Mouse (Mus musculus) lung, embryonic 14.5 days (tissue): ENCODE measurements around the gene Cfap157. TPM values are rescaled to one million over a fixed set of nuclear protein-coding genes. Genes with fewer than 3 reads are reported as not detected.
A peak's percentile ranks its signal among the peaks of the same experiment; 100 is the strongest.

Experiments used
- ATAC-seq: fragments of 200-750 bp; cut with Nextera tagmentation; 2 replicates; pipeline ENCODE4 v1.8.0; 2017; ENCODE audit warnings: mild to moderate bottlenecking, moderate TSS enrichment, moderate library complexity; ENCODE audit not compliant: insufficient read depth
- DNase-seq: peaks from one replicate; pipeline ENCODE4 v3.0.0-alpha.2; 2015
- H3K27ac ChIP-seq: fragments of 300-500 bp; sonication (generic); 2 replicates; pipeline ENCODE4 v1.5.1; 2014; ENCODE audit warnings: low read depth, mild to moderate bottlenecking, moderate library complexity
- H3K27me3 ChIP-seq: fragments of 300-500 bp; sonication (generic); 2 replicates; pipeline ENCODE4 v1.6.1; 2014; ENCODE audit warnings: low read length, control low read depth; ENCODE audit not compliant: insufficient read depth
- H3K36me3 ChIP-seq: fragments of 300-500 bp; sonication (generic); 2 replicates; pipeline ENCODE4 v1.6.1; 2014; ENCODE audit warnings: control low read depth; ENCODE audit not compliant: insufficient read depth
- H3K4me1 ChIP-seq: fragments of 300-500 bp; sonication (generic); 2 replicates; pipeline ENCODE4 v1.6.1; 2014; ENCODE audit warnings: antibody characterized with exemption, control low read depth; ENCODE audit not compliant: insufficient read depth
- H3K4me2 ChIP-seq: fragments of 300-500 bp; sonication (generic); 2 replicates; pipeline ENCODE4 v1.6.1; 2014; ENCODE audit warnings: mild to moderate bottlenecking
- H3K4me3 ChIP-seq: fragments of 300-500 bp; sonication (generic); 2 replicates; pipeline ENCODE4 v1.5.1; 2014; ENCODE audit warnings: low read depth, low read length
- H3K9ac ChIP-seq: fragments of 300-500 bp; sonication (generic); 2 replicates; pipeline ENCODE4 v1.6.1; 2014
- H3K9me3 ChIP-seq: fragments of 300-500 bp; sonication (generic); 2 replicates; pipeline ENCODE4 v1.6.1; 2016; ENCODE audit warnings: low read depth, low read length, control low read depth
- CTCF ChIP-seq: IDR thresholded peaks from 2 replicates; pipeline ENCODE4 v1.5.1; 2016; ENCODE audit warnings: antibody characterized with exemption, low read depth
- WGBS: fragments of 180-500 bp; shearing (Covaris S2); extraction: QIAGEN DNeasy Blood & Tissue Kit; methylation state at CpG from one replicate; pipeline ENCODE4 v1.1.7; 2014; 5-methylcytosine and 5-hydroxymethylcytosine counted together
- polyA plus RNA-seq: library from polyadenylated mRNA; unstranded; fragments of >200 nt; fragmentation: Nextera tagmentation; extraction: Ambion mirVana; gene quantifications from 2 replicates; pipeline ENCODE4 v1.2.1, GENCODE M21; 2014

Cfap157 gene
- polyA plus RNA-seq, 1 experiment from 2014 or later: 0.33 TPM

- no peak overlapping the region for H3K27ac ChIP-seq
Observed at GRCm38 (mm10) chr2:32736306-32736829, 47.9 kb downstream of the Cfap157 start.

GRCm38 (mm10) chr2:32734933-32735332, 49.3 kb downstream of the Cfap157 start:
- no peaks in the 10 kb centered on the region for H3K9me3 ChIP-seq
- DNase-seq: peak; percentile 68
- no peak overlapping the region for H3K4me3 ChIP-seq
- H3K4me1 ChIP-seq: peaks cover 9% of the 10 kb centered on the region; the same call in 1 of the 2 replicates
- H3K9ac ChIP-seq: no peak overlapping the region
- peaks cover 4% of the 10 kb centered on the region; the same call in 1 of the 2 replicates for H3K36me3 ChIP-seq
- peak overlapping the region; percentile 32; the same call in 1 of the 2 replicates for H3K4me2 ChIP-seq
- no peaks in the 10 kb centered on the region for H3K27me3 ChIP-seq
- TF ChIP-seq CTCF: no peak
- 43% methylated on average over 4 of the region's 4 CpGs for WGBS
- peak overlapping the region; percentile 67; the same call in 1 of the 2 replicates for H3K27ac ChIP-seq
- peak; percentile 43; the same call in 1 of the 2 replicates for ATAC-seq

More at GRCm38 (mm10) chr2:32736306-32736829, 47.9 kb downstream of the Cfap157 start:
- no peak for DNase-seq
- no peak for ATAC-seq
- no peaks in the 10 kb centered on the region for H3K9me3 ChIP-seq
- H3K4me1 ChIP-seq: 0 out of 2 replicates have a peak, but pooled peaks cover under 1% of the 10 kb centered on the region
- peaks cover 7% of the 10 kb centered on the region for H3K27me3 ChIP-seq
- WGBS: 35% methylated on average over 3 of the region's 3 CpGs
- TF ChIP-seq CTCF: no peak
- H3K9ac ChIP-seq: no peak overlapping the region
- H3K4me2 ChIP-seq: no peak overlapping the region
- peaks cover 4% of the 10 kb centered on the region; the same call in 1 of the 2 replicates for H3K36me3 ChIP-seq
- H3K4me3 ChIP-seq: no peak overlapping the region

- no peak for TF ChIP-seq CTCF
- Histone ChIP-seq H3K27ac (peak overlapping the region; percentile 67; the same call in 1 of the 2 replicates), H3K4me1 (peaks cover 9% of the 10 kb centered on the region; the same call in 1 of the 2 replicates), H3K4me2 (no peak overlapping the region), H3K4me3 (no peak overlapping the region), H3K9me3 (no peaks in the 10 kb centered on the region), H3K27me3 (no peaks in the 10 kb centered on the region), H3K36me3 (peaks cover 4% of the 10 kb centered on the region; the same call in 1 of the 2 replicates), H3K9ac (no peak overlapping the region)
- ATAC-seq: no peak
- WGBS: 35% methylated on average over 4 of the region's 4 CpGs
- no peak for DNase-seq
Observed at GRCm38 (mm10) chr2:32734480-32734879, 49.7 kb downstream of the Cfap157 start.

- Histone ChIP-seq H3K27ac (no peak overlapping the region), H3K9me3 (no peaks in the 10 kb centered on the region), H3K9ac (no peak overlapping the region), H3K4me1 (peaks cover 9% of the 10 kb centered on the region; the same call in 1 of the 2 replicates), H3K4me3 (no peak overlapping the region), H3K27me3 (no peaks in the 10 kb centered on the region), H3K36me3 (peaks cover 3% of the 10 kb centered on the region; the same call in 1 of the 2 replicates), H3K4me2 (no peak overlapping the region)
- ATAC-seq (no peak), DNase-seq (no peak)
- TF ChIP-seq CTCF: no peak
- WGBS: 72% methylated on average over 6 of the region's 6 CpGs
Observed at GRCm38 (mm10) chr2:32732695-32733094, 51.5 kb downstream of the Cfap157 start.

GRCm38 (mm10) chr2:32731911-32732310, 52.3 kb downstream of the Cfap157 start:
- Histone ChIP-seq H3K36me3 (no peaks in the 10 kb centered on the region; the same call in 1 of the 2 replicates), H3K4me3 (no peak overlapping the region), H3K27me3 (no peaks in the 10 kb centered on the region), H3K4me1 (peaks cover 9% of the 10 kb centered on the region; the same call in 1 of the 2 replicates), H3K4me2 (peak overlapping the region; percentile 66; the same call in 1 of the 2 replicates), H3K9ac (peak overlapping the region; percentile 22; the same call in 1 of the 2 replicates), H3K9me3 (no peaks in the 10 kb centered on the region), H3K27ac (peak overlapping the region; percentile 83)
- DNase-seq: no peak
- 57% methylated on average over 4 of the region's 4 CpGs for WGBS
- no peak for ATAC-seq
- TF ChIP-seq CTCF: no peak

GRCm38 (mm10) chr2:32730854-32731253, 53.4 kb downstream of the Cfap157 start:
- Histone ChIP-seq H3K4me2 (peak overlapping the region; percentile 66), H3K4me3 (peak overlapping the region; percentile 41; the same call in 1 of the 2 replicates), H3K4me1 (peaks cover 9% of the 10 kb centered on the region; the same call in 1 of the 2 replicates), H3K27me3 (no peaks in the 10 kb centered on the region), H3K9ac (peak overlapping the region; percentile 14; the same call in 1 of the 2 replicates), H3K27ac (peak overlapping the region; percentile 83), H3K36me3 (no peaks in the 10 kb centered on the region; the same call in 1 of the 2 replicates), H3K9me3 (no peaks in the 10 kb centered on the region)
- WGBS: 17% methylated on average over 11 of the region's 11 CpGs
- DNase-seq: peak; percentile 82
- peak; percentile 10; the same call in 1 of the 2 replicates for ATAC-seq
- no peak for TF ChIP-seq CTCF

GRCm38 (mm10) chr2:32729547-32729946, 54.7 kb downstream of the Cfap157 start:
- H3K9ac ChIP-seq: no peak overlapping the region
- H3K36me3 ChIP-seq: peaks cover 4% of the 10 kb centered on the region; the same call in 1 of the 2 replicates
- no peak for TF ChIP-seq CTCF
- 65% methylated on average over 4 of the region's 4 CpGs for WGBS
- peak overlapping the region; percentile 66 for H3K4me2 ChIP-seq
- DNase-seq (no peak), ATAC-seq (no peak)
- no peaks in the 10 kb centered on the region for H3K9me3 ChIP-seq
- peaks cover 9% of the 10 kb centered on the region; the same call in 1 of the 2 replicates for H3K4me1 ChIP-seq
- H3K27ac ChIP-seq: peak overlapping the region; percentile 44
- peak overlapping the region; percentile 41 for H3K4me3 ChIP-seq
- H3K27me3 ChIP-seq: no peaks in the 10 kb centered on the region
